Mouse (Mus musculus): ENCODE data around the gene Trio. TPM values are rescaled to one million over a fixed set of nuclear protein-coding genes. Genes with fewer than 3 reads are reported as not detected.

Trio gene
- total RNA-seq (2021) = 100 to 1,000 TPM; 278 to 290 TPM

DNA sequence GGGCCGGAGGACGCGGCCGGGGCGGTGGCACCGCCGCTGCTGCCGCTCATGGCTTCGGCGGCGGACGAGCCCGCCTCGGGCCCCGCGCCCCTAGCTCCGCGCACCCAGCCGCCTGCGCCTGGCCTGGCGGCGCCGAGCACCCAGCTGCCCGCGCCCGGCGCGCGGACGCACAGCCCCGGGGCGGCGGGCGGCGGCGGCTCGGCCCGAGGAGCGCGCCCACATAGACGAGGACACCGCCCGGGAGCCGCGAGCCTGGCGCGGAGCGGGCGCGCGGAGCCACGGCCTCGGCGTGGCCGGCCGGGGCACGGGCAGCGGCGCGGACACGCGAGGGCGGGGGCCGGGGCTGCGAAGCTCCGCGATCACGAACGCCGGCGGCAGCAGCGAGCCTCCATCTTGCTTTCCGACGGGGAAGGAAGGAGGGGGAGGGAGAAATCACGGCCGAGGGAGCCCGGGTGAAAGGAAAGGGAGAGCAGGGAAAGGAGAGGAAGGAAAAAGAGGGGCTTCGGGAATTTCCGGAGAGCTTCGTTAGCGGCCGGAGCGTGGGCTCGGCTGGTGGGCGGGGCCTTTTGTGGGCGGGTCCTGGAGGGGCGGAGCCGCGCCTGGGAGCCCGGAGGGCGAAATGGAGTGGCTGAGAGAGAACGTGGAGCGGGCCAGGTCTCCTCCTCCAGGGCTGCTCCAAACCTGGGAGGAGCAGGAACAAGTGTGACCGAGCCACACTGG lies at the start of gene Trio:
Gene Trio, minus strand, starts transcription at position 402 of the 720 bp plus-strand sequence.
- DNase-seq = peak; percentile 98
- intact Hi-C loops (cut with DNase I) = loop anchor here (5.0 to 10.0 kb wide), 2 partner anchors 108 to 129 kb away; no protein-coding TSS in a partner anchor

DNA sequence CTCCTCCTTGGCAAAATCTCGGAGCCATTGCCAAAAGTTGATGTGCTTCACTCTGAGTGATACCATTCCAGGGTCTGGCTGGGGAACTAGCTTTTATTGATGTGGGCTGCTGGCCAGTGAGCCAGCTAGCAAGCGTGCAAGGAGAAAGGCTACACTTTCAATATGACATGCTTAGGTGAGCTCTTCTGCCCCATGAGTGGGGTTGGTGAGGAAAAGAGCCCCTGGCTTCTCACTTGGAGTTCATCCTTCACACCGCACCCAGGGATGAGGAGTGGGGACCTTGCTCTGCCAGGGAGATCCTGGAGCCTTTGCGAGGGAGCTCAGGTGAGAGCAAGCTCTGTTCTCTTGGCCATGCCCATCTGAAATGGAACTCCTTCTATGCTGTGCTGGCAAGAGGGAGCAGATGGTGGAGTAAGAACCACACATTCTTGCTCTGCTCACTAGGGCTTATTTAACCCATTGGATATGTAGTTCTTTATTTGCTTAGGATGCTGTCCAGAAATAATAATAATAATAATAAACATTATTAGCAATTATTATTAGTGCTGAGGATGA lies 48.8 kb upstream of the Trio start:
- no peak for DNase-seq
- intact Hi-C loops (cut with DNase I) = no loop called here

DNA sequence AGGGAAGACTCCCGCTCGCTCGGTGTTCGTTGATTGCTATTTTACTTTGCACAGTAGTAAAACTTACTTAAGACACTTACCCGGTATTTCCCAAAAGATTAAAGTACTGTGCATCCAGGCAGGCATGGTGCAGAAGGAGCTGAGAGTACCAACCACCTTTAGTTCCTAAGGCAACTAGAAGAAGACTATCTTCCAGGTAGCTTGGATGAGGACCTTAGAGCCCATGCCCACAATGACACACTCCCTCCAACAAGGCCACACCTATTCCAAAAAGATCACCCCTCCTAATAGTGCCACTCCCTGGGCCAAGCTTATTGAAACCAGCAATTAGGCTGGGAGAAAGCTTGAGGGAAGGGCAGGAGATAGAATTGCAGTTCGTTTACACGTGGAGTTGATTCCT lies 46.0 kb upstream of the Trio start:
- intact Hi-C loops (cut with DNase I) = no loop called here
- no peak for DNase-seq

DNA sequence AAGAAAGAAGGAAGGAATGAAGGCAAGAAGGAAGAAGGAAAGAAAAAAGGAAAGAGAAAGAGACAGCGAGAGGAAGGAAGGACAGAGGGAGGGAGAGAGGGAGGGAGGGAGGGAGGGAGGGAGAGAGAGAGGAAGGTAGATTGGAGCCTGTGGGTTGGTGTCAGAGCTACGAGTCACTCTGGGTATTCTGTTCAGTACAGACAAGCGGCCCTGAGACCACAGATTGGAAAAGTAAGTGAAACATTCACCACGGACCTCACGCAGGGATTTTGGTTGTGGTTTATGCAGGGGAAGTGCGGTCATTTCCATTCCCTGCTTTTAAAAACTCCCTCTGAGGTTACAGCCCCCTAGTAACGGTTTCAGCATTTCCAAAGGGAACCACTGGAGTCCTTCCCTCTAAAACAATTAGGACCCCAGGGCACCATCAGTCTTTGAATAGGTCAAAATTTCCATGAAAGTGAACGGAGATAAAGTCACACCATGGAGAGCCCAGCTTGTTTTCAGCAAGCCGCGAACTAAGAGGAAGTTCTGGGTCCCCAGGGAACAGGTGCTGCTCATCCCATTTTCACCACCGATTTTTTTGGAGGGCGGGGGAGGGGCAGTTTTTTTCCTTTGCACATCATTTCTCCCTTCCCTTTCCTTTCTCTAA lies 45.2 kb upstream of the Trio start:
- intact Hi-C loops (cut with DNase I) = no loop called here
- no peak for DNase-seq

GRCm38 (mm10) chr15:28070221-28070620 lies 44.6 kb upstream of the Trio start:
- intact Hi-C loops (cut with DNase I) = no loop called here
- DNase-seq = no peak

GRCm38 (mm10) chr15:28067373-28067772 lies 41.7 kb upstream of the Trio start:
- intact Hi-C loops (cut with DNase I) = no loop called here
- DNase-seq = peak; percentile 11

GRCm38 (mm10) chr15:28066468-28066867 lies 40.8 kb upstream of the Trio start:
- intact Hi-C loops (cut with DNase I) = no loop called here
- no peak for DNase-seq

DNA sequence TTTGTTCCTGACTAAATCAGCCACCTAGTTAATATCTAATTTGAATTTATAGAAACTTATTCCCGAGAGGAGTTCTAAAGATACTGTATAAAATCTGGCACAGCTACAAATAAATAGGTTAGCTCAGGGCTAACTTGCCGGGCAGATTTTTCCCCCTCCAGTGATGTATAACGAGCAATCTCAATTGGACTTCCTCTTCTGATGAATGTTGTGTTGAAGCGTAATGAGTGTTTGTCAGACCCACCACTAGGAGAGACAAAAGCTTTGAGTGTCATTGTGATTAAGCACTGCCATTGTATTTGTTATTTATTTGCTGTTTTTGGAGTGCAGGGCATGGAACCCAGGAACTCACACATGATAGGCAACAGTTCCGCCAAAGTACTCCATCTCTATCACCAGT lies 39.9 kb upstream of the Trio start:
- no peak for DNase-seq
- intact Hi-C loops (cut with DNase I) = no loop called here

DNA sequence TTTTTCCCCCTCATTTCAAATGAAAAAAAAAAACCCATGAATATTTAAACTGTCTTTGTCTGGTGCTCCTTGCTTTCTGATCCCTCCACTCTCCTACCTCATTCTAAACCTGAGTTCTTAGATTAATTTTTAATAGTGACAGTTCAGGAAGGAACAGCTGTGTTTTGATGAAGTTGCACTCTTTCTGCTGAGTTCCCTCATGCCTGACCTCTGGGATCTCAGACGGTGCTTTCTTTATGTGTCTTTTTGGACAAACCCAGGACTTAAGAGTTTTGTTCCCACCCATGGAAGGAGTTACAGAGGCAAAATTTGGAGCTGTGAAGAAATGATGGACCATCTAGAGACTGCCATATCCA lies 39.1 kb upstream of the Trio start:
- intact Hi-C loops (cut with DNase I) = no loop called here
- DNase-seq = no peak

GRCm38 (mm10) chr15:28064081-28064732 lies 38.6 kb upstream of the Trio start:
- no peak for DNase-seq
- intact Hi-C loops (cut with DNase I) = no loop called here

DNA sequence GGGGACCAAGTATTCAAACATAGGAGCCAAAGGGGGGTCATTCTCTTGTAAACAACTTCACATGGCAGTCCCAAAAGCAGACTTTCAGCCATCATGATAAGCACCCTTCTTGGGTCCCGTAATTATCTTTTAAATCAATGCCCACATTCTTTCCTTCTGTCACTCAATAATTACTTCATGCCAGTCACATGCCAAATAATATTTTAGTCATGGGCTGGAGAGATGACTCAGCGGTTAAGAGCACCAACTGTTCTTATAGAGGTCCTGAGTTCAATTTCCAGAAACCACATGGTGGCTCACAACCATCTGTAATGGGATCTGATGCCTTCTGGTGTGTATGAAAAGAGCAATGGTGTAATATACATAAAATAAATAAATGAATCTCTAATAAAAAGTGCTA lies 37.8 kb upstream of the Trio start:
- intact Hi-C loops (cut with DNase I) = no loop called here
- no peak for DNase-seq

DNA sequence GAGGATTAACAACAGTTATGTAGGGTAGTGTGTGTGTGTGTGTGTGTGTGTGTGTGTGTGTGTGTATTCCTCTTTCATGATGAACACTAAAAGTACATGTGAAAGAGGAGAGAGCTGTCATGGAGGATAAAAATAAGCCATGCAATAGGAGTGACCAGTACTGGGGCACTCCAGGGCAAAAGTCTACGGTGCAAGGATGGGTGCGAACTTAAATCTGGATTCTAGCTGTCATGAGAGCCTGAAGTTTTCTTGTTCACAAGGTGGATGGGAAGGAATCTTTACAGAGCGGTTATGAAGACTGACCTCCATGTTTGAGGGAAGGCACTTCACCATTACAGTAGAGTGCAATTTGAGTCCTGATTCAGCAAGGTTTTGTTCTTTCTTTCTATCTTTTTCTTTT lies 36.4 kb upstream of the Trio start:
- DNase-seq = no peak
- intact Hi-C loops (cut with DNase I) = no loop called here

GRCm38 (mm10) chr15:28060977-28061376 lies 35.3 kb upstream of the Trio start:
- intact Hi-C loops (cut with DNase I) = no loop called here
- no peak for DNase-seq

DNA sequence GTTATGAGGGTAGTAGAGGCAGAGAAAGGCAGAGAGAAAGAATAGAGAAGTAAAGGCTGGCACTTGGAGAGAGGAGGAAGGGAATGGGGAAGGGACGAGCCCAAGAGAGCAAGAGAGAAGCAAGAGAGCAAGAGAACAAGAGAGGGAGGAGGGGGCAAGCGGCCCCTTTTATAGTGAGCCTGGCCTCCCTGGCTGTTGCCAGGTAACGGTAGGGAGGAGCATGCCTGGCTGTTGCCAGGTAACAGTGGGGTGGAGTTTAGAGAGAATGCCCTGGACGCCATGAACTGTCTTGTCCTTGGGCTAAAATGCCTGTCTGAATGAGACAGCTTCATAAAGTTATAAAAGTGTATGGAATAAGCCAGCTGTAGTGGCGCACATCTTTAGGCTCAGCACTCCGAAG lies 34.8 kb upstream of the Trio start:
- no peak for DNase-seq
- intact Hi-C loops (cut with DNase I) = no loop called here

- intact Hi-C loops (cut with DNase I) = no loop called here
- DNase-seq = no peak
These were observed 31.9 kb upstream of the Trio start for GRCm38 (mm10) chr15:28057545-28057944.

DNA sequence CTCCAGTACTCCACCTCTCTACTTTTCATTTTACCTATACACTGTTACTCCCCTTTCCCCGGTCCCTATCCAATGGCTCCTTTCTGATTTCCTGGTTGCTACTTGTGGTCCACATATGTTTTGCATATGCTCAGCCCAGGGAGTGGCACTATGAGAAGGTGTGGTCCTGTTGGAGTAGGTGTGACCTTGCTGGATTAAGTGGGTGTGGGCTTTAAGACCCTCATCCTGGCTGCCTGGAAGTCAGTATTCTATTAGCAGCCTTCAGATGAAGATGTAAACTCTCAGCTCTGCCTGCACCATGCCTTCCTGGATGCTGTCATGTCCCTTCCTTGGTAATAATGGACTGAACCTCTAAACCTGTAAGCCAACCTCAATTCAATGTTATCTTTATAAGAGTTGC lies 29.1 kb upstream of the Trio start:
- intact Hi-C loops (cut with DNase I) = no loop called here
- no peak for DNase-seq

DNA sequence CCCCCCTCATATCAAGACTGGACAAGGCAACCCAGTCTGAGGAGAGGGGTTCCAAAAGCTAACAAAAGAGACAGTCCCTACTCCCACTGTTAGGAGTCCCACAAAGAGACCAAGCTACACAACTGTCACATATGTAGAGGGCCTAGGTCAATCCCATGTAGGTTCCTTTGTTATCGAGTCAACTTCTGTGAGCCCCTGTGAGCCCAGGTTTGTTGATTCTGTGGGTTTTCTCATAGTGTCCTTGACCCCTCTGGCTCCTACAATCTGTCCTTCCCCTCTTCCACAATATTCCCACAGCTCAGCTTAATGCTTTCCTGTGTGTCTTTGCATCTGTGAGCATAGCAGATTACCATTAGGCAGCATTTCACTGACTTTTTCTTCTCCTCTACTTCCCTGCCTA lies 28.5 kb upstream of the Trio start:
- no peak for DNase-seq
- intact Hi-C loops (cut with DNase I) = no loop called here

DNA sequence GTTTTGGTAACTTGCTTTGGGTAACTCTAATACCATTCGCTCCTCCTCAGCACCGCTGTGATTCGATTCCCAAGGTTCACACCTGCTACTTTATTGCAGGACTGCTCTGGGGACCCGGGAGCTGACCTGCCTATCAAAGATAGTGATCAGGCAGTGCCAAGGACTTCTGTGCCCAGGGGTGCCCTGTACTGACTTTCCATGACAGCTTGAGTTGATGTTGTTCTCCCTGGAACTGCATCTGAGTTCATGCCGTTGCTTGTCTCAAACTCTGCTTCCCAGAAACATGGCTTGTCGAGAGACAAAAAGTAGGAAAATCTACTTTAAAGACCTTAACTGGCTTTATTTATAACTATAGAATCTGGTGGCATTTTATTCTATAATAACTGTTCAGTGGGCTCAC lies 27.6 kb upstream of the Trio start:
- intact Hi-C loops (cut with DNase I) = no loop called here
- no peak for DNase-seq

DNA sequence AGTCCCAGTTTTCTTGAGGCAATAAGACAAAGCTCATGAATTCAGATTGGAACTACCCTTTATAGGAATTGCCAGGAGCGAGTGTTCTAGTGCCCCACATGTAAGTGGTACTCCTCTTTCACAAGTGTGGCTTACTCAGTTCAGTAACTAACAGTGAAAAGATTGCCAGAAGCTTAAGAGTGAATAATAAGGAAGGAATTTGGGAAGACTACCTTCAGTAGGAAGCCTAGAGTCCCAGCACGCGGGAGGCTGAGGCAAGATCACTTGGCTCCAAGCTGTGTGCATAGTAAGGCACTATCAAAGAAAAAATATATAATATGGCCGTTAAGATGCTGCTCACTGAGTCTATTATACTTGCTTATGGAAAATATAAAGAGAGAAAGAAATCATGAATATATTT lies 26.2 kb upstream of the Trio start:
- intact Hi-C loops (cut with DNase I) = no loop called here
- no peak for DNase-seq

DNA sequence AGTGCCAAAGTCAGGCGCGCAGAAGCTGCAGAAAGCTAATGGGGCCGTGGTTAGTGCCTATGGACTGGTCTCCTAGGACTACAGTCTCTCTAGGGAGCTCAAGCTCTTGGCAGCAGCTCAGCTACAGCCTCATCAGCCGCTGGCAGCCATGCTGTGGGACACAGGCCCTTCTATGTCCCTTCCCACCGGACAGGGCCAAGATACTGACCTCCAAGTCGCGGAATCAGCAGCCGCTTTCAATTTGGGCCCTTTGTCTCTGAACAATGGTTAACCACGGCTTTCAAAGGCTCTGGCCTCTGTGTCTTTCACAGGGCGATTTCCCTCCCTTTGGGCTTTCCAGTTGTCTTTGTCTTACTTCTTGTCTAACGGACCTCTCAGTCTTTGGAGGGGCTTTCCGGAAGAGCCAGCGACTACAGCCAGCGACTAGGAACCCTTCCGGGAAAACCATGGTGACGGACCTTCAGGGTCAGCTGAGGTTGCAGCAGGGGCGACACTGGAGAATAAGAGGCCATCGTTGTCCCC lies 25.5 kb upstream of the Trio start:
- DNase-seq = peak; percentile 82
- intact Hi-C loops (cut with DNase I) = no loop called here

DNA sequence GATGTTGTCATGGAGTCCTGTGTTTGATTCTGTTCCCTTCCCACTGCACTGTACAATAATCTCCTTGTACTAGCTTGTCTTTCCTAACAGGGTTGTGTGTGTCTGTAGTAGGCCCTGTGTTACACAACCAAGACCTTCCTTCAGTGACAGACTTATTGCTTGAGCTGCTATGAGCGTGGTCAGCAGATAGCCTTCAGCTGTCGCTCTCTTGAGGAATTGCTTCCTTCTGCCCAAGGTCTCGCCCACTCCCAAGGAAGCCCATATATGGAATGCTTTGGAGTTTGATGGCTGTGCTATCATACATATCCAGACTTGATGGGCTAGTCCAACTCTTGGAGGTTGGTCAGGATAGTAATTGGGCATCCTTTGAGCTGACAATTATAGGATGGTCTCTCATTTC lies 22.1 kb upstream of the Trio start:
- intact Hi-C loops (cut with DNase I) = no loop called here
- DNase-seq = no peak

Measured in left cerebral cortex, postnatal 4 days (tissue).